Mouse (Mus musculus) E14TG2a.4 (cell line): ENCODE results near the gene Ndufaf3.

Source experiments
- H3K27me3 ChIP-seq: 2 replicates; pipeline ENCODE4 v1.6.1; 2014; ENCODE audit warnings: low read length, control low read depth; ENCODE audit not compliant: insufficient read depth
- H3K36me3 ChIP-seq: 2 replicates; pipeline ENCODE4 v1.6.1; 2014; ENCODE audit warnings: low read length, control low read depth; ENCODE audit not compliant: insufficient read depth
- H3K4me1 ChIP-seq: replicated peaks from 2 replicates; pipeline ENCODE4 v1.6.1; 2014; ENCODE audit warnings: low read depth, low read length, control low read depth
- H3K4me3 ChIP-seq: replicated peaks from 2 replicates; pipeline ENCODE4 v1.5.1; 2014; ENCODE audit warnings: mild to moderate bottlenecking, low read length
- H3K9me3 ChIP-seq: 2 replicates; pipeline ENCODE4 v1.6.1; 2014; ENCODE audit warnings: low read length, control low read depth
- CTCF ChIP-seq: conservative IDR thresholded peaks from 2 replicates; pipeline ENCODE4 v1.5.1; 2014; ENCODE audit warnings: low read length
- NANOG ChIP-seq: IDR thresholded peaks from 2 replicates; pipeline ENCODE4 v1.6.1; 2014; ENCODE audit warnings: borderline replicate concordance, low read length, mixed read lengths

Gene Ndufaf3

GRCm38 (mm10) chr9:108516380-108517251, 50.6 kb downstream of the Ndufaf3 start, which contains the start of gene Qrich1:
TSS of gene Qrich1 (plus strand) at chr9:108516806.
- peak within 1 kb of the TSS; percentile 93 for H3K4me3 ChIP-seq
- H3K4me1 ChIP-seq, result peaks cover 43% of the 10 kb centered on the region
- H3K9me3 ChIP-seq, result no peaks in the 10 kb centered on the region
- TF ChIP-seq NANOG (no peak), CTCF (no peak)
- H3K36me3 ChIP-seq, result peaks cover 69% of the 10 kb centered on the region
- no peaks in the 10 kb centered on the region for H3K27me3 ChIP-seq
